Mouse (Mus musculus): ENCODE measurements around the gene Rai14. TPM values are rescaled to one million over a fixed set of nuclear protein-coding genes. Genes with fewer than 3 reads are reported as not detected.

Gene Rai14
- polyA plus RNA-seq, 1 experiment from 2014 or later, result 4.8 TPM

- WGBS (ENCODE audit: insufficient replicate concordance), result 72% methylated on average over 2 of the region's 2 CpGs
These were observed 35.9 kb upstream of the Rai14 start for GRCm38 (mm10) chr15:10750339-10750738.

DNA sequence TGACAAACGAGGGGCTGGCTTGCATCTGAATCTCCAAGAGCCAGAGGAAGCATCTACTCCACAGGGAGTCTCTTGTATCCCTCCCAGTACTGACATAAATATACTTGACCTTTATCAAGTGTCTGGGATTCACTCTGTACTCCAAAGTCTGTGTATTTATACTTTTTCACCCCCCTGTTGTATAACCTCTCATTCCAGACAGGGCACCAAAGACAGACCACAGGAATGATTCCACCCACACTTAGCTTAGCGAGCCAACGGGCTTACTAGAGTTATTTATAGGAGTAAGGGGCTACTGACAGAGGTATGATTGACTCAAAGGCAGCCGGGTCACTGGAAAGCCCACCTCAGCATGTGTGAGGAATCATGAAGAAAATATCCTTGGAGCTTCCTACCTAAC is 35.3 kb upstream of the Rai14 start:
- DNase-seq (no peak), ATAC-seq (no peak)
- 70% methylated on average over 4 of the region's 4 CpGs for WGBS (ENCODE audit: insufficient replicate concordance)
- TF ChIP-seq CTCF (IDR thresholded peaks at IDR 0.05; ENCODE audit: low read depth), result no peak
- TF ChIP-seq EP300 (IDR thresholded peaks at IDR 0.05; ENCODE audit: low read depth), result no peak
- no peaks in the 10 kb centered on the region for H3K27me3 ChIP-seq (ENCODE audit: insufficient read depth, low read length)
- H3K9ac ChIP-seq (replicated peaks), result no peak overlapping the region
- H3K4me2 ChIP-seq (ENCODE audit: low read depth, low read length), result no peak overlapping the region
- H3K4me1 ChIP-seq (ENCODE audit: insufficient read depth), result no peaks in the 10 kb centered on the region; the same call in 1 of the 2 replicates
- H3K36me3 ChIP-seq (replicated peaks; ENCODE audit: insufficient read depth, low read length), result no peaks in the 10 kb centered on the region
- H3K27ac ChIP-seq (ENCODE audit: low read depth), result no peak overlapping the region
- H3K4me3 ChIP-seq (ENCODE audit: low read depth, low read length), result no peak overlapping the region
- H3K9me3 ChIP-seq (ENCODE audit: low read length), result no peaks in the 10 kb centered on the region

More at GRCm38 (mm10) chr15:10750339-10750738, 35.9 kb upstream of the Rai14 start:
- no peak overlapping the region for H3K27ac ChIP-seq (ENCODE audit: low read depth)
- H3K36me3 ChIP-seq (replicated peaks; ENCODE audit: insufficient read depth, low read length), result no peaks in the 10 kb centered on the region
- no peak for ATAC-seq
- H3K9me3 ChIP-seq (ENCODE audit: low read length), result no peaks in the 10 kb centered on the region
- H3K4me1 ChIP-seq (ENCODE audit: insufficient read depth), result no peaks in the 10 kb centered on the region; the same call in 1 of the 2 replicates
- no peak overlapping the region for H3K4me2 ChIP-seq (ENCODE audit: low read depth, low read length)
- no peak overlapping the region for H3K9ac ChIP-seq (replicated peaks)
- no peak for TF ChIP-seq CTCF (IDR thresholded peaks at IDR 0.05; ENCODE audit: low read depth)
- TF ChIP-seq EP300 (IDR thresholded peaks at IDR 0.05; ENCODE audit: low read depth), result no peak
- H3K27me3 ChIP-seq (ENCODE audit: insufficient read depth, low read length), result no peaks in the 10 kb centered on the region
- no peak overlapping the region for H3K4me3 ChIP-seq (ENCODE audit: low read depth, low read length)
- no peak for DNase-seq

DNA sequence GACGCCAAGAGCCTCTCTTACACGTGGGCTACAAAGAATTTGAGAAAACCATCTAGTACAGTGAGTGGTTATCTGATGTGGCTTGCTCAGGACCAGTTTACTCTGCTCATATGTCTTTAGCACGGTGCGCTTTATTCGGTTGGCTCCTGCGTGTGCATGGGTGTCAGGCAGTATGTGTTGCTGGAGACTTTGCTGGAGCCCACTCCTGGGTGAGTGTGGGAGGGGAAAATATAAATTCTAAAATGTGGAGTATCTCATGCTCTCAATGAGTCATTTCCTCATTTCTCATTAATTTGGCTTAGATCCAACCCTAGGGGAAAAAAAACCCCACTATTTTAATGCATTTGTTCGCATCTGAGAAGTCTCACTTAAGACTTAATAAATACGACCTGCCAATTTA is 33.2 kb upstream of the Rai14 start:
- no peaks in the 10 kb centered on the region for H3K9me3 ChIP-seq (ENCODE audit: low read length)
- DNase-seq (no peak), ATAC-seq (no peak)
- H3K4me1 ChIP-seq (ENCODE audit: insufficient read depth), result no peaks in the 10 kb centered on the region; the same call in 1 of the 2 replicates
- H3K27me3 ChIP-seq (ENCODE audit: insufficient read depth, low read length), result no peaks in the 10 kb centered on the region
- H3K4me3 ChIP-seq (ENCODE audit: low read depth, low read length), result no peak overlapping the region
- no peaks in the 10 kb centered on the region for H3K36me3 ChIP-seq (replicated peaks; ENCODE audit: insufficient read depth, low read length)
- WGBS (ENCODE audit: insufficient replicate concordance), result 65% methylated on average over 8 of the region's 8 CpGs
- H3K27ac ChIP-seq (ENCODE audit: low read depth), result no peak overlapping the region
- no peak for TF ChIP-seq CTCF (IDR thresholded peaks at IDR 0.05; ENCODE audit: low read depth)
- no peak for TF ChIP-seq EP300 (IDR thresholded peaks at IDR 0.05; ENCODE audit: low read depth)
- no peak overlapping the region for H3K4me2 ChIP-seq (ENCODE audit: low read depth, low read length)
- H3K9ac ChIP-seq (replicated peaks), result no peak overlapping the region

DNA sequence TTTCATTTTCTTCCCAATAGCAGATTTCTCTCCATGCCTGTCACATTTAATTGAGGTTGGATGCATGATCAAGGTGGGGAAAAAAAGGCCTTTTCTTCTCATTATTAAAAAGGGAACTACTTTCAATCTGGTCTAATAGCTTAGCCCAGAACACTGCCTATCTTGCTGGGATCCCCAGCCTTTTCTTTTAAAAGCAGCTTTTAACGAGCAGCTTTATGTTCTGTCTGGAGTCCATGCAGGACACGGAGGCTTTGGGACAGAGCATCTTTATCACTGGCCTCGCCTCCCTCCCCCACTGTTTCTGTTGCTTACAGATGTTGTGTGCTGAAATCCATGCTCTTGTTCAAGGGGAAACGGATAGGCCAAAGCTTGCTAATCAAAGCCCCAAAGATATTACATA is 32.8 kb upstream of the Rai14 start:
- Histone ChIP-seq H3K27me3 (ENCODE audit: insufficient read depth, low read length) (no peaks in the 10 kb centered on the region), H3K27ac (ENCODE audit: low read depth) (no peak overlapping the region), H3K9ac (replicated peaks) (no peak overlapping the region), H3K4me2 (ENCODE audit: low read depth, low read length) (no peak overlapping the region), H3K9me3 (ENCODE audit: low read length) (no peaks in the 10 kb centered on the region), H3K4me3 (ENCODE audit: low read depth, low read length) (no peak overlapping the region), H3K36me3 (replicated peaks; ENCODE audit: insufficient read depth, low read length) (no peaks in the 10 kb centered on the region), H3K4me1 (ENCODE audit: insufficient read depth) (no peaks in the 10 kb centered on the region; the same call in 1 of the 2 replicates)
- DNase-seq (no peak), ATAC-seq (no peak)
- TF ChIP-seq EP300 (IDR thresholded peaks at IDR 0.05; ENCODE audit: low read depth), result no peak
- TF ChIP-seq CTCF (IDR thresholded peaks at IDR 0.05; ENCODE audit: low read depth), result no peak
- 55% methylated on average over 4 of the region's 4 CpGs for WGBS (ENCODE audit: insufficient replicate concordance)

GRCm38 (mm10) chr15:10746303-10747051 is 32.1 kb upstream of the Rai14 start:
- no peak overlapping the region for H3K4me2 ChIP-seq (ENCODE audit: low read depth, low read length)
- no peak for ATAC-seq
- no peak for TF ChIP-seq EP300 (IDR thresholded peaks at IDR 0.05; ENCODE audit: low read depth)
- TF ChIP-seq CTCF (IDR thresholded peaks at IDR 0.05; ENCODE audit: low read depth), result no peak

GRCm38 (mm10) chr15:10742441-10742840 is 28.0 kb upstream of the Rai14 start:
- DNase-seq (no peak), ATAC-seq (no peak)
- H3K27ac ChIP-seq (ENCODE audit: low read depth), result no peak overlapping the region
- TF ChIP-seq CTCF (IDR thresholded peaks at IDR 0.05; ENCODE audit: low read depth) (no peak), EP300 (IDR thresholded peaks at IDR 0.05; ENCODE audit: low read depth) (no peak)
- H3K4me1 ChIP-seq (ENCODE audit: insufficient read depth), result no peaks in the 10 kb centered on the region; the same call in 1 of the 2 replicates
- H3K4me2 ChIP-seq (ENCODE audit: low read depth, low read length), result no peak overlapping the region
- H3K27me3 ChIP-seq (ENCODE audit: insufficient read depth, low read length), result no peaks in the 10 kb centered on the region
- no peaks in the 10 kb centered on the region for H3K36me3 ChIP-seq (replicated peaks; ENCODE audit: insufficient read depth, low read length)
- H3K9ac ChIP-seq (replicated peaks), result no peak overlapping the region
- H3K4me3 ChIP-seq (ENCODE audit: low read depth, low read length), result no peak overlapping the region
- H3K9me3 ChIP-seq (ENCODE audit: low read length), result no peaks in the 10 kb centered on the region
- WGBS (ENCODE audit: insufficient replicate concordance), result 44% methylated on average over 6 of the region's 6 CpGs

More at GRCm38 (mm10) chr15:10746303-10747051, 32.1 kb upstream of the Rai14 start:
- Histone ChIP-seq H3K4me3 (ENCODE audit: low read depth, low read length) (no peak overlapping the region), H3K9ac (replicated peaks) (no peak overlapping the region), H3K36me3 (replicated peaks; ENCODE audit: insufficient read depth, low read length) (no peaks in the 10 kb centered on the region), H3K4me1 (ENCODE audit: insufficient read depth) (no peaks in the 10 kb centered on the region; the same call in 1 of the 2 replicates), H3K9me3 (ENCODE audit: low read length) (no peaks in the 10 kb centered on the region), H3K27ac (ENCODE audit: low read depth) (no peak overlapping the region), H3K27me3 (ENCODE audit: insufficient read depth, low read length) (no peaks in the 10 kb centered on the region)
- WGBS (ENCODE audit: insufficient replicate concordance), result 76% methylated on average over 4 of the region's 4 CpGs
- DNase-seq, result no peak

Data from liver, postnatal 0 days (tissue).